Mouse (Mus musculus) MEL (cell line): ENCODE results near the gene Gm10491. TPM values are rescaled to one million over a fixed set of nuclear protein-coding genes. Genes with fewer than 3 reads are reported as not detected.

Experiments
- DNase-seq: peaks from one replicate; pipeline ENCODE4 v3.0.0; 2011; ENCODE audit warnings: low read depth, low spot score
- H3K27ac ChIP-seq: 2 replicates; pipeline ENCODE4 v1.5.1; 2012; ENCODE audit warnings: low read depth, mild to moderate bottlenecking, control low read depth, low read length, moderate library complexity; ENCODE audit not compliant: control insufficient read depth
- H3K27me3 ChIP-seq, 2 experiments: fragments of 150-350 bp in 1 of 2; sonication (generic) in 1 of 2; 2 replicates each; pipeline ENCODE4 v1.6.1; 2012; ENCODE audit warnings: low read length in 2 of 2, mild to moderate bottlenecking in 2 of 2, improper control_type of control experiment in 1 of 2, moderate library complexity in 1 of 2; ENCODE audit not compliant: insufficient read depth in 2 of 2, control insufficient read depth in 1 of 2
- H3K36me3 ChIP-seq, 2 experiments: 2 replicates each; pipeline ENCODE4 v1.6.1; 2012 to 2014; ENCODE audit warnings: low read length in 2 of 2, improper control_type of control experiment in 1 of 2, inconsistent platforms in 1 of 2, mild to moderate bottlenecking in 1 of 2; ENCODE audit not compliant: insufficient read depth in 2 of 2, control insufficient read depth in 1 of 2
- H3K4me1 ChIP-seq, 2 experiments: fragments of 150-350 bp in 1 of 2; sonication (generic) in 1 of 2; 2 replicates each; pipeline ENCODE4 v1.6.1; 2012; ENCODE audit warnings: low read length in 2 of 2, improper control_type of control experiment in 1 of 2, mild to moderate bottlenecking in 1 of 2; ENCODE audit not compliant: insufficient read depth in 2 of 2, control insufficient read depth in 1 of 2
- H3K4me3 ChIP-seq, 2 experiments: fragments of 150-350 bp in 1 of 2; sonication (generic) in 1 of 2; 2 replicates each; pipeline ENCODE4 v1.5.1; 2012; ENCODE audit warnings: low read depth in 2 of 2, low read length in 2 of 2, mild to moderate bottlenecking in 2 of 2, moderate library complexity in 2 of 2, control low read depth in 1 of 2, improper control_type of control experiment in 1 of 2; ENCODE audit not compliant: control insufficient read depth in 1 of 2, insufficient read depth in 1 of 2
- H3K79me2 ChIP-seq: 2 replicates; pipeline ENCODE4 v1.6.1; 2012; ENCODE audit warnings: mild to moderate bottlenecking, low read length, moderate library complexity; ENCODE audit not compliant: control insufficient read depth, poor library complexity, insufficient read depth
- H3K9ac ChIP-seq: 2 replicates; pipeline ENCODE4 v1.6.1; 2012; ENCODE audit warnings: low read depth, mild to moderate bottlenecking, control low read depth, low read length, moderate library complexity; ENCODE audit not compliant: control insufficient read depth, poor library complexity, severe bottlenecking
- H3K9me3 ChIP-seq: fragments of 150-350 bp; sonication (generic); replicated peaks from 2 replicates; pipeline ENCODE4 v1.6.1; 2012; ENCODE audit warnings: mild to moderate bottlenecking, low read length, improper control_type of control experiment, moderate library complexity; ENCODE audit not compliant: insufficient read depth
- CHD2 ChIP-seq: IDR thresholded peaks from 2 replicates; pipeline ENCODE4 v1.6.1; 2011; ENCODE audit warnings: low read length, improper control_type of control experiment
- ELF1 ChIP-seq: IDR thresholded peaks from 2 replicates; pipeline ENCODE4 v1.6.1; 2014; ENCODE audit warnings: low read depth, mild to moderate bottlenecking, inconsistent platforms, low read length, improper control_type of control experiment, moderate library complexity
- EP300 ChIP-seq, 2 experiments: IDR thresholded peaks; 2 replicates each; pipeline ENCODE4 v1.6.1; 2011; ENCODE audit warnings: improper control_type of control experiment in 2 of 2, low read length in 2 of 2, low read depth in 1 of 2, mild to moderate bottlenecking in 1 of 2
- MAX ChIP-seq: IDR thresholded peaks from 2 replicates; pipeline ENCODE4 v1.6.1; 2011; ENCODE audit warnings: low read length, improper control_type of control experiment
- NELFE ChIP-seq: IDR thresholded peaks from 2 replicates; pipeline ENCODE4 v1.6.1; 2011; ENCODE audit warnings: low read depth, low read length, improper control_type of control experiment
- POLR2A ChIP-seq, 2 experiments: IDR thresholded peaks; 2 replicates each; pipeline ENCODE4 v1.6.1; 2011 to 2012; ENCODE audit warnings: low read length in 2 of 2, mild to moderate bottlenecking in 2 of 2, control low read depth in 1 of 2, improper control_type of control experiment in 1 of 2, low read depth in 1 of 2, moderate library complexity in 1 of 2; ENCODE audit not compliant: control insufficient read depth in 1 of 2, insufficient read depth in 1 of 2, poor library complexity in 1 of 2
- POLR2AphosphoS2 ChIP-seq: IDR thresholded peaks from 2 replicates; pipeline ENCODE4 v1.6.1; 2011; ENCODE audit warnings: low read length, improper control_type of control experiment
- RAD21 ChIP-seq: IDR thresholded peaks from 2 replicates; pipeline ENCODE4 v1.6.1; 2011; ENCODE audit warnings: mild to moderate bottlenecking, low read depth, low read length, improper control_type of control experiment
- RCOR1 ChIP-seq: IDR thresholded peaks from 2 replicates; pipeline ENCODE4 v1.6.1; 2012; ENCODE audit warnings: low read depth, mild to moderate bottlenecking, inconsistent platforms, low read length, improper control_type of control experiment
- SIN3A ChIP-seq: IDR thresholded peaks from 2 replicates; pipeline ENCODE4 v1.6.1; 2012; ENCODE audit warnings: low read length, improper control_type of control experiment, inconsistent platforms
- USF2 ChIP-seq, 2 experiments: IDR thresholded peaks; 2 replicates each; pipeline ENCODE4 v1.6.1; 2011 to 2012; ENCODE audit warnings: improper control_type of control experiment in 2 of 2, low read length in 2 of 2, borderline replicate concordance in 1 of 2, inconsistent platforms in 1 of 2, low read depth in 1 of 2, mild to moderate bottlenecking in 1 of 2; ENCODE audit not compliant: insufficient read depth in 1 of 2
- ZC3H11A ChIP-seq: IDR thresholded peaks from 2 replicates; pipeline ENCODE4 v1.6.1; 2012; ENCODE audit warnings: low read depth, mild to moderate bottlenecking, inconsistent platforms, low read length, improper control_type of control experiment
- ZKSCAN1 ChIP-seq: IDR thresholded peaks from 2 replicates; pipeline ENCODE4 v1.6.1; 2012; ENCODE audit warnings: low read depth, mild to moderate bottlenecking, inconsistent platforms, low read length, improper control_type of control experiment, moderate library complexity
- polyA plus RNA-seq, 2 experiments: library from polyadenylated mRNA; stranded (reverse) in 1 of 2; unstranded in 1 of 2; fragments of >175 nt in 1 of 2; fragments of >200 nt in 1 of 2; gene quantifications; 2 replicates each; pipeline versions ENCODE4 v1.2.1 to v1.2.4; 2012; ENCODE audit warnings: low replicate concordance in 2 of 2, low read depth in 1 of 2; ENCODE audit not compliant: insufficient read length in 2 of 2, insufficient read depth in 1 of 2, missing spikeins in 1 of 2
- total RNA-seq: library from RNA; depleted of rRNA; stranded (reverse); fragments of 300-350 nt; gene quantifications from 2 replicates; pipeline ENCODE4 v1.2.3, GENCODE M21; 2012; rRNA removed

The Gm10491 gene
- total and polyA plus RNA-seq, 3 experiments = not detected

DNA sequence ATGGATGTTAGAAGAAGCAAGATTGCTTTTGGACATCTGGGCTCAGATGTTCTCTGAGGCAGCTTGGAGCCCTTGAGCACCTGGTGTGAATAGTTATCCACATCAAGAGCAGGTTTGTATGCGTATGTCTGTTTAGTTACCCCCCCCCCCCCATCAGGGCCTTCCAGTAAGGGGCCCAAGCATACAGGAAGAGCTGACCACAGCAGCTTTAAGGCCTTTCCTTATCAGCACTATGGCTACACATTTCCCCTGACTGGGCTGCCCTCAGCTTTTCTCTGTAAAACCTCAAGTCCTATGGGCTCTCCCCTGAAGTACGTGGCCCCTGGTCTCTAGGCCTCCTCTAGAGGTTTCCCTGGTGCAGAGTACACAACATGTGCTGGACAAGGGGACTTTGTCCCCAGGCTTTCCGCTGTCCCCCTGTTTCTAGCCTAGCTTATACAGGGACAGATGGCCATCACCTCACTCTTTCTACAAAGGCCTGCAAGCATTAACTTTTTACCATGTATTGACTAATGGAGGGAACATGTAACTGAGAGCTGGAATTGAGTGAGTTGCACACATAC, 48.4 kb downstream of the Gm10491 start:
- H3K27me3 ChIP-seq = no peaks in the 10 kb centered on the region
- no peak for DNase-seq
- no peaks in the 10 kb centered on the region for H3K4me1 ChIP-seq
- TF ChIP-seq MAX (no peak), SIN3A (no peak), RAD21 (no peak), ZC3H11A (no peak), POLR2A (IDR thresholded peaks at IDR 0.05; ENCODE audit: control insufficient read depth in 1 of 2, insufficient read depth in 1 of 2, low read depth in 1 of 2, low read length in 2 of 2, poor library complexity in 1 of 2) (no peak), CHD2 (no peak), USF2 (IDR thresholded peaks at IDR 0.05; ENCODE audit: borderline replicate concordance in 1 of 2, insufficient read depth in 1 of 2, low read depth in 1 of 2, low read length in 2 of 2) (no peak), RCOR1 (no peak), ZKSCAN1 (no peak), POLR2AphosphoS2 (no peak), ELF1 (no peak), EP300 (IDR thresholded peaks at IDR 0.05; ENCODE audit: low read depth in 1 of 2, low read length in 2 of 2) (no peak), NELFE (no peak)
- no peak overlapping the region for H3K9ac ChIP-seq
- no peaks in the 10 kb centered on the region for H3K9me3 ChIP-seq
- no peak overlapping the region for H3K27ac ChIP-seq
- H3K4me3 ChIP-seq = no peak overlapping the region
- peaks cover 3 to 27% of the 10 kb centered on the region in 2 experiments; a peak in 2 of 4 replicates for H3K36me3 ChIP-seq
- peaks cover 19% of the 10 kb centered on the region for H3K79me2 ChIP-seq

Other genes starting within 250 kb of the Gm10491 start
- 95.7 and 148 TPM in 2 replicates for gene Plp2, start 236.4 kb downstream of the Gm10491 start, total RNA-seq
- 100 to 1,000 TPM; 163 to 407 TPM for gene Plp2, start 236.4 kb downstream of the Gm10491 start, polyA plus RNA-seq
- gene Magix, start 226.6 kb downstream of the Gm10491 start, total RNA-seq = 0.15 and 0.20 TPM in 2 replicates
- under 1 TPM in 1 of 2 experiments, not detected in 1; 0.33 TPM for gene Magix, start 226.6 kb downstream of the Gm10491 start, polyA plus RNA-seq
- 23.0 and 23.4 TPM in 2 replicates for gene Gpkow, start 210.7 kb downstream of the Gm10491 start, total RNA-seq
- gene Gpkow, start 210.7 kb downstream of the Gm10491 start, polyA plus RNA-seq = 100 to 1,000 TPM in 1 of 2 experiments, 10 to 100 TPM in 1; 37.0 to 539 TPM
- 13.9 and 16.0 TPM in 2 replicates for gene Wdr45, start 193.5 kb downstream of the Gm10491 start, total RNA-seq
- gene Wdr45, start 193.5 kb downstream of the Gm10491 start, polyA plus RNA-seq = 10 to 100 TPM in 1 of 2 experiments, not detected in 1; 36.1 TPM
- 0.36 TPM in 1 of 2 replicates, not detected in the other for gene Gm45208, start 185.6 kb downstream of the Gm10491 start, total RNA-seq
- 10 to 100 TPM in 1 of 2 experiments, not detected in 1; 11.0 TPM for gene Gm45208, start 185.6 kb downstream of the Gm10491 start, polyA plus RNA-seq
- 19.1 and 23.0 TPM in 2 replicates for gene Praf2, start 179.4 kb downstream of the Gm10491 start, total RNA-seq
- gene Praf2, start 179.4 kb downstream of the Gm10491 start, polyA plus RNA-seq = 10 to 100 TPM in 1 of 2 experiments, not detected in 1; 60.1 TPM
- gene Ccdc120, start 156.9 kb downstream of the Gm10491 start, total RNA-seq = 3.9 and 5.8 TPM in 2 replicates
- 10 to 100 TPM in 1 of 2 experiments, not detected in 1; 12.2 TPM for gene Ccdc120, start 156.9 kb downstream of the Gm10491 start, polyA plus RNA-seq
- gene Tfe3, start 145.3 kb downstream of the Gm10491 start, total RNA-seq = 20.6 and 23.4 TPM in 2 replicates
- gene Tfe3, start 145.3 kb downstream of the Gm10491 start, polyA plus RNA-seq = 10 to 100 TPM in 1 of 2 experiments, not detected in 1; 64.7 TPM
- 36.2 and 40.5 TPM in 2 replicates for gene Gripap1, start 118.1 kb downstream of the Gm10491 start, total RNA-seq
- 100 to 1,000 TPM in 1 of 2 experiments, 10 to 100 TPM in 1; 84.6 to 244 TPM for gene Gripap1, start 118.1 kb downstream of the Gm10491 start, polyA plus RNA-seq
- gene Kcnd1, start 85.5 kb downstream of the Gm10491 start, total RNA-seq = 0.26 and 0.31 TPM in 2 replicates
- 1 to 10 TPM in 1 of 2 experiments, not detected in 1; 1.4 TPM for gene Kcnd1, start 85.5 kb downstream of the Gm10491 start, polyA plus RNA-seq
- 76.4 and 82.6 TPM in 2 replicates for gene Otud5, start 66.5 kb downstream of the Gm10491 start, total RNA-seq
- 1,000 to 10,000 TPM in 1 of 2 experiments, 100 to 1,000 TPM in 1; 197 to 1,180 TPM for gene Otud5, start 66.5 kb downstream of the Gm10491 start, polyA plus RNA-seq
- gene Pim2, start 29.6 kb downstream of the Gm10491 start, total RNA-seq = 5.9 and 6.4 TPM in 2 replicates
- gene Pim2, start 29.6 kb downstream of the Gm10491 start, polyA plus RNA-seq = 10 to 100 TPM in 1 of 2 experiments, not detected in 1; 21.7 TPM
- 66.7 and 67.0 TPM in 2 replicates for gene Slc35a2, start 23.8 kb downstream of the Gm10491 start, total RNA-seq
- 10 to 100 TPM in 1 of 2 experiments, not detected in 1; 96.0 TPM for gene Slc35a2, start 23.8 kb downstream of the Gm10491 start, polyA plus RNA-seq
- 202 and 204 TPM in 2 replicates for gene Pqbp1, start 8.6 kb downstream of the Gm10491 start, total RNA-seq
- 100 to 1,000 TPM in 1 of 2 experiments, not detected in 1; 283 TPM for gene Pqbp1, start 8.6 kb downstream of the Gm10491 start, polyA plus RNA-seq
- 96.5 and 107 TPM in 2 replicates for gene Timm17b, start 8.5 kb downstream of the Gm10491 start, total RNA-seq
- 100 to 1,000 TPM in 1 of 2 experiments, not detected in 1; 381 TPM for gene Timm17b, start 8.5 kb downstream of the Gm10491 start, polyA plus RNA-seq
- not detected in 2 replicates for gene Gm10490, start 1.7 kb upstream of the Gm10491 start, total RNA-seq
- gene Gm10490, start 1.7 kb upstream of the Gm10491 start, polyA plus RNA-seq = not detected
- not detected in 2 replicates for gene Pcsk1n, start 12.0 kb upstream of the Gm10491 start, total RNA-seq
- not detected for gene Pcsk1n, start 12.0 kb upstream of the Gm10491 start, polyA plus RNA-seq
- gene Eras, start 20.8 kb upstream of the Gm10491 start, total RNA-seq = not detected in 2 replicates
- gene Eras, start 20.8 kb upstream of the Gm10491 start, polyA plus RNA-seq = not detected
- 6.3 and 7.8 TPM in 2 replicates for gene Hdac6, start 40.1 kb upstream of the Gm10491 start, total RNA-seq
- gene Hdac6, start 40.1 kb upstream of the Gm10491 start, polyA plus RNA-seq = 10 to 100 TPM in 1 of 2 experiments, not detected in 1; 19.7 TPM
- gene Gata1, start 70.2 kb upstream of the Gm10491 start, total RNA-seq = 321 and 385 TPM in 2 replicates
- gene Gata1, start 70.2 kb upstream of the Gm10491 start, polyA plus RNA-seq = 100 to 1,000 TPM; 128 to 496 TPM
- gene Glod5, start 110.7 kb upstream of the Gm10491 start, total RNA-seq = not detected in 2 replicates
- gene Glod5, start 110.7 kb upstream of the Gm10491 start, polyA plus RNA-seq = under 1 TPM in 1 of 2 experiments, not detected in 1; 0.11 TPM
- 103 and 104 TPM in 2 replicates for gene Suv39h1, start 166.9 kb upstream of the Gm10491 start, total RNA-seq
- 100 to 1,000 TPM; 122 to 129 TPM for gene Suv39h1, start 166.9 kb upstream of the Gm10491 start, polyA plus RNA-seq
- gene Was, start 182.7 kb upstream of the Gm10491 start, total RNA-seq = 133 and 146 TPM in 2 replicates
- 100 to 1,000 TPM in 1 of 2 experiments, not detected in 1; 167 TPM for gene Was, start 182.7 kb upstream of the Gm10491 start, polyA plus RNA-seq
- gene Wdr13, start 225.1 kb upstream of the Gm10491 start, total RNA-seq = 23.8 and 29.6 TPM in 2 replicates
- gene Wdr13, start 225.1 kb upstream of the Gm10491 start, polyA plus RNA-seq = 10 to 100 TPM in 1 of 2 experiments, not detected in 1; 46.8 TPM
- 906 and 1,021 TPM in 2 replicates for gene Rbm3, start 238.0 kb upstream of the Gm10491 start, total RNA-seq
- 100 to 1,000 TPM in 1 of 2 experiments, not detected in 1; 750 TPM for gene Rbm3, start 238.0 kb upstream of the Gm10491 start, polyA plus RNA-seq